In the genomic region with DNA sequence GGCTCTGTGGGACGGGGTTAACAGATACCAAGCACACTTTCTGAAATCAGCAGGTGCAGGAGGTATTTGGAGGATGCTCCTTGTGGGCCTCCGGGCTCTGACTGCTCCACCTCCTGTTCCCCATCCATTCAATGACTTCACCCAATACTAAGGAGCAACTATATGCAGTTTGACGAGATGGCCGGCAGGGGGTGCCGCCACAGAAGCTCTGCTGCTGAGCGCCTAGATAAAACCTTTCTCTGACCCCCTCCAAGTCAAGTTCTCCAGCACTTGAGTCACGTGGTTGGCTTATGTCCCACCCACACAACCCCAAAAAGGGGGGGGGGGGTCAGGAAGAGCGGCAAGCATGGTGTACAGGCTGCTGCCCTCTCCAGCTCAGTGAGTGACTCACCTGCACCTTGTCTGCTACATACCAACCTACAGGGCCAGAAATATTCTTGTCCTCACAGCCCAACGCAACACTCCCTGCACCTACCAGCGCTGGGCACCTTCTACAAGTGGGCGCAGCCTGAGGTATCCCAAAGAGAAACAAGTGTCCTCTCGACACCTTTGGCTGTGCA, we compare ENCODE assay signal across 9 mouse cellular contexts. TPM values are rescaled to one million over a fixed set of nuclear protein-coding genes. Genes with fewer than 3 reads are reported as not detected.
DNase-seq lines count a peak whose midpoint lies in the region; ATAC-seq and TF ChIP-seq lines count a peak whose summit lies in the region.
"Had no signal": no experiment of that assay in that cellular context is flagged by ENCODE, and none has a peak within 500 bp of the region (broad histone marks: within the 10 kb centered on the region; RNA-seq: fewer than 3 reads in every experiment).

No protein-coding gene starts in this region.

- no peaks in the 10 kb centered on the region for H3K36me3 ChIP-seq in kidney, adult 2 months (ENCODE audit: control insufficient read depth, insufficient read depth, low read length)
- no peaks in the 10 kb centered on the region for H3K36me3 ChIP-seq in kidney, embryonic 16.5 days (ENCODE audit: insufficient read depth, low read length)
- H3K36me3 ChIP-seq in E14TG2a.4 (ENCODE audit: insufficient read depth, low read length), result no peaks in the 10 kb centered on the region
- no peaks in the 10 kb centered on the region for H3K36me3 ChIP-seq in embryonic facial prominence, embryonic 11.5 days (replicated peaks; ENCODE audit: control insufficient read depth, insufficient read depth, low read depth, low read length)

- H3K4me2 ChIP-seq in kidney, embryonic 16.5 days (replicated peaks; ENCODE audit: low read depth, low read length), result no peak overlapping the region
- H3K4me2 ChIP-seq in embryonic facial prominence, embryonic 11.5 days (ENCODE audit: low read depth, low read length), result no peak overlapping the region

- no peak; the same call in 1 of the 2 replicates for ATAC-seq in kidney, embryonic 16.5 days (ENCODE audit: low FRiP score, low TSS enrichment)
- ATAC-seq in embryonic facial prominence, embryonic 11.5 days (replicated peaks; ENCODE audit: insufficient number of reproducible peaks, low FRiP score, low TSS enrichment, low read depth), result no peak

- no peak overlapping the region for H3K9ac ChIP-seq in kidney, embryonic 16.5 days (replicated peaks; ENCODE audit: low read length)
- no peak overlapping the region for H3K9ac ChIP-seq in embryonic facial prominence, embryonic 11.5 days (replicated peaks; ENCODE audit: low read length)

- TF ChIP-seq CTCF in kidney, adult 2 months (conservative IDR thresholded peaks at IDR 0.05; ENCODE audit: insufficient read depth, insufficient read length, low read depth, low read length), result peak; percentile 65
- TF ChIP-seq CTCF in E14TG2a.4 (conservative IDR thresholded peaks at IDR 0.05; ENCODE audit: low read length), result peak; percentile 58

- H3K27ac ChIP-seq in kidney, adult 2 months (ENCODE audit: insufficient read depth, low read depth, low read length), result no peak overlapping the region
- H3K27ac ChIP-seq in kidney, embryonic 16.5 days (ENCODE audit: low read length), result no peak overlapping the region
- no peak overlapping the region for H3K27ac ChIP-seq in embryonic facial prominence, embryonic 11.5 days (replicated peaks; ENCODE audit: low read depth, low read length)

- no peak overlapping the region for H3K4me3 ChIP-seq in kidney, adult 2 months (ENCODE audit: insufficient read depth, low read depth, low read length)
- H3K4me3 ChIP-seq in kidney, embryonic 16.5 days (ENCODE audit: low read length), result no peak overlapping the region
- no peak overlapping the region for H3K4me3 ChIP-seq in E14TG2a.4 (replicated peaks; ENCODE audit: low read length)
- no peak overlapping the region for H3K4me3 ChIP-seq in embryonic facial prominence, embryonic 11.5 days (ENCODE audit: low read depth, low read length)
- H3K4me3 ChIP-seq: megakaryocyte, embryonic 14.5 days had no signal

- no peaks in the 10 kb centered on the region for H3K4me1 ChIP-seq in kidney, adult 2 months (ENCODE audit: control insufficient read depth, insufficient read depth, low read length)
- no peaks in the 10 kb centered on the region for H3K4me1 ChIP-seq in kidney, embryonic 16.5 days (ENCODE audit: insufficient read depth, low read length)
- peaks cover 53% of the 10 kb centered on the region for H3K4me1 ChIP-seq in E14TG2a.4 (replicated peaks; ENCODE audit: low read depth, low read length)
- H3K4me1 ChIP-seq in embryonic facial prominence, embryonic 11.5 days (ENCODE audit: control insufficient read depth, insufficient read depth, low read length), result no peaks in the 10 kb centered on the region

- no peaks in the 10 kb centered on the region; the same call in 1 of the 2 replicates for H3K9me3 ChIP-seq in kidney, embryonic 16.5 days (ENCODE audit: low read length)
- H3K9me3 ChIP-seq in E14TG2a.4 (ENCODE audit: low read length), result no peaks in the 10 kb centered on the region
- H3K9me3 ChIP-seq in embryonic facial prominence, embryonic 11.5 days (replicated peaks; ENCODE audit: control insufficient read depth, low read length), result no peaks in the 10 kb centered on the region
- H3K9me3 ChIP-seq: megakaryocyte, embryonic 14.5 days had no signal

- 28% methylated on average over 12 of the region's 12 CpGs for WGBS in kidney, adult 2 months
- 27% methylated on average over 12 of the region's 12 CpGs for WGBS in kidney, embryonic 16.5 days
- WGBS in embryonic facial prominence, embryonic 11.5 days, result 27% methylated on average over 12 of the region's 12 CpGs

- DNase-seq in kidney, adult 2 months, result peak; percentile 30
- DNase-seq in adrenal gland, postnatal 25 days, result peak; percentile 39
- DNase-seq in embryonic facial prominence, embryonic 11.5 days (ENCODE audit: low spot score), result peak; percentile 64
- DNase-seq in lung, postnatal 36 days, result peak; percentile 15
- DNase-seq in layer of hippocampus, adult 9-11 months, result no peak
- no peak for DNase-seq in layer of hippocampus, postnatal 25 days (ENCODE audit: extremely low spot score in 1 of 2, low spot score in 1 of 2)

- TF ChIP-seq POLR2A in kidney, adult 2 months (IDR thresholded peaks at IDR 0.05; ENCODE audit: low read depth, low read length), result no peak

- no peaks in the 10 kb centered on the region for H3K27me3 ChIP-seq in kidney, adult 2 months (replicated peaks; ENCODE audit: control insufficient read depth, insufficient read depth, low read length)
- no peaks in the 10 kb centered on the region for H3K27me3 ChIP-seq in kidney, embryonic 16.5 days (ENCODE audit: insufficient read depth, low read length)
- no peaks in the 10 kb centered on the region for H3K27me3 ChIP-seq in E14TG2a.4 (ENCODE audit: insufficient read depth, low read length)
- H3K27me3 ChIP-seq in embryonic facial prominence, embryonic 11.5 days (ENCODE audit: control insufficient read depth, insufficient read depth, low read length), result no peaks in the 10 kb centered on the region

RNA-seq across cellular contexts. Expression of gene Pgbd5, which starts 40.5 kb away (rescaled TPM):
- 0.39 and 0.41 TPM in 2 replicates for polyA plus RNA-seq in kidney, adult 2 months (2012; rRNA removed)
- 0.53 and 0.55 TPM in 2 replicates for polyA plus RNA-seq in kidney, embryonic 16.5 days (2015; fragmentation: Nextera tagmentation; extraction: Ambion mirVana)
- 4.7 and 7.6 TPM in 2 replicates for total RNA-seq in adrenal gland, postnatal 25 days (2021)
- polyA plus RNA-seq in embryonic facial prominence, embryonic 11.5 days (2014; fragmentation: Nextera tagmentation; extraction: Ambion mirVana), result 2.3 TPM in 2 replicates
- total RNA-seq in layer of hippocampus, postnatal 25 days (2021), result 100 to 1,000 TPM; 261 to 272 TPM

Comparison
In these comparisons a context has a peak if more than half of its experiments do, and no peak if none do; other contexts are left out.
1. DNase-seq: peak in kidney, adult 2 months (single experiment), adrenal gland, postnatal 25 days (single experiment), embryonic facial prominence, embryonic 11.5 days (single experiment) and lung, postnatal 36 days (single experiment); none in layer of hippocampus, adult 9-11 months (single experiment) and layer of hippocampus, postnatal 25 days (0 of 2).